Mouse (Mus musculus): ENCODE data around the gene Scamp3. TPM values are rescaled to one million over a fixed set of nuclear protein-coding genes. Genes with fewer than 3 reads are reported as not detected.

The Scamp3 gene
- polyA plus RNA-seq, 1 experiment from 2014 or later, result 153 TPM

DNA sequence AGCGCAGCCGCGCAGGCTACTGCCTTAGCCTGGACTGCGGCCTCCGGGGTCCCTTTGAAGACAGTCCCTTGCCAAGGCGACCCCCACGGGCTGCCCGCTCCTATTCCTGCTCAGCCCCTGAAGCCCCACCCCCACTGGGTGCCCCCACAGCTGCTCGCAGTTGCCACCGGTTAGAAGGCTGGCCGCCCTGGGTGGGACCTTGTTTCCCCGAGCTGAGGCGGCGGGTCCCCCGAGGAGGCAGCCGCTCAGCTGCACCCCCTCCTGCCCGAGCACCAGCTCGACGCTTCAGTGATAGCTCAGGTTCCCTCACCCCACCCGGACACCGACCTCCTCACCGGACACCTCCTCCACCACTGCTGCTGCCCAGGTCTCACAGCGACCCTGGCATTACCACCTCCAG, 9.9 kb downstream of the Scamp3 start:
- Histone ChIP-seq H3K9ac (replicated peaks; ENCODE audit: low read depth, low read length) (no peak overlapping the region), H3K4me3 (ENCODE audit: low read depth, low read length) (no peak overlapping the region), H3K27me3 (ENCODE audit: control insufficient read depth, insufficient read depth, low read length) (no peaks in the 10 kb centered on the region), H3K4me2 (ENCODE audit: low read depth, low read length) (no peak overlapping the region), H3K4me1 (ENCODE audit: control insufficient read depth, insufficient read depth, low read length) (peaks cover 21% of the 10 kb centered on the region), H3K27ac (ENCODE audit: low read depth, low read length) (no peak overlapping the region), H3K9me3 (ENCODE audit: control insufficient read depth, low read length) (no peaks in the 10 kb centered on the region), H3K36me3 (ENCODE audit: control insufficient read depth, insufficient read depth, low read length) (0 out of 2 replicates have a peak, but pooled peaks cover 20% of the 10 kb centered on the region)
- 40% methylated on average over 23 of the region's 23 CpGs for WGBS
- ATAC-seq (ENCODE audit: low read depth), result no peak

DNA sequence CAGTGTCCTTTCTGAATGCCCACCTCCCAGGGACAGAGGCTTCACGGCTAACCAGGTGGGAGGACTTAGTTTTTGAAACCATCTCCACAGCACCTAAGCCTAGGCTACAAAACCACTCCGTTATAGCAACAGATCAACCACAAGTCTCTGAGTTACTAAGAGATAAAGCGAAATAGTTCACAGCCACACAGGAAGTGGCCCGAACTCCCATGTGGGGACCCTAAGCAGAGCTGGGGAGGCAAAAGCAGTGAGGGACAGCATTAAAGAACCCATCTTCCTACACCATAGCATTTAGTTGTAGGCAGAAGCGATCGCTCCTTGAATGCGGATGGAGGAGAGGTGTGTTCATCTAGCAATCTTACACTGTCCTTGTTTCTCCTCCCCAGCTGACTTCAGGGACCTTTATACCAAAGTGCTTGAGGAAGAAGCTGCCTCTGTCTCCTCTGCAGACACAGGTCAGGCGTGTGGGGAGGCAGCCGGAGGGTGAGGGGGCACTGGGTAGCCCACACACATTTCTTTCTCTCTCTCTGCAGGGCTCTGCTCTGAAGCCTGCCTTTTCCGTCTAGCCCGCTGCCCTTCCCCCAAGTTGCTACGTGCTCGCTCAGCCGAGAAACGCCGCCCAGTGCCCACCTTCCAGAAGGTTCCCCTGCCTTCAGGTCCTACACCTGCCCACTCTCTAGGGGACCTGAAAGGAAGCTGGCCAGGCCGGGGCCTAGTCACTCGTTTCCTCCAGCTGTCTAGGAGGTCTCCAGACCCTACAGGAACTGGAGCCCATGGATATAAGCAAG, 10.6 kb downstream of the Scamp3 start:
- no peaks in the 10 kb centered on the region for H3K9me3 ChIP-seq (ENCODE audit: control insufficient read depth, low read length)
- H3K4me2 ChIP-seq (ENCODE audit: low read depth, low read length), result no peak overlapping the region
- H3K27ac ChIP-seq (ENCODE audit: low read depth, low read length), result no peak overlapping the region
- no peak overlapping the region for H3K9ac ChIP-seq (replicated peaks; ENCODE audit: low read depth, low read length)
- 76% methylated on average over 18 of the region's 18 CpGs for WGBS
- peaks cover 17% of the 10 kb centered on the region for H3K4me1 ChIP-seq (ENCODE audit: control insufficient read depth, insufficient read depth, low read length)
- H3K4me3 ChIP-seq (ENCODE audit: low read depth, low read length), result no peak overlapping the region
- no peaks in the 10 kb centered on the region for H3K27me3 ChIP-seq (ENCODE audit: control insufficient read depth, insufficient read depth, low read length)
- H3K36me3 ChIP-seq (ENCODE audit: control insufficient read depth, insufficient read depth, low read length), result 0 out of 2 replicates have a peak, but pooled peaks cover 18% of the 10 kb centered on the region
- ATAC-seq (ENCODE audit: low read depth), result no peak

DNA sequence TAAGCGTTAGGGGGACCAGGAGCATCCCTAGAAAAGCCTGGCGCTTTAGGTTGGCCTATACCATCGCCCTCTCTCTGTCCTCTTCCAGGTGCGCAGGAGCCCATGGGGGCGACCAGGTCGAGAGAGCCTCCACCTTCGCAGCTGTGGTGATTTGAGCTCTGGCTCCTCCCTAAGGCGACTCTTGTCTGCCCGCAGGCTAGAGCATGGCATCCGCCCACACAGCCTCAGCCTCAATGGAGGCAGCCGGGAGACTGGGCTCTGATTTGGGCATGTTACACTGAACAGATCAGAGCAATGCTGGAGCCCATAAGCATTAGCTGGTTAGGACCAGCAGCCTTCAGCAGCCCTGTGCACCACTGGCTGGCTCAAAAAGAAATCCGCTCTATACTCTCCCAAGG, 11.2 kb downstream of the Scamp3 start:
- Histone ChIP-seq H3K4me1 (ENCODE audit: control insufficient read depth, insufficient read depth, low read length) (peaks cover 17% of the 10 kb centered on the region), H3K27ac (ENCODE audit: low read depth, low read length) (no peak overlapping the region), H3K36me3 (ENCODE audit: control insufficient read depth, insufficient read depth, low read length) (0 out of 2 replicates have a peak, but pooled peaks cover 18% of the 10 kb centered on the region), H3K27me3 (ENCODE audit: control insufficient read depth, insufficient read depth, low read length) (no peaks in the 10 kb centered on the region), H3K4me3 (ENCODE audit: low read depth, low read length) (no peak overlapping the region), H3K9ac (replicated peaks; ENCODE audit: low read depth, low read length) (no peak overlapping the region), H3K9me3 (ENCODE audit: control insufficient read depth, low read length) (no peaks in the 10 kb centered on the region), H3K4me2 (ENCODE audit: low read depth, low read length) (no peak overlapping the region)
- no peak for ATAC-seq (ENCODE audit: low read depth)
- WGBS, result 77% methylated on average over 12 of the region's 12 CpGs

DNA sequence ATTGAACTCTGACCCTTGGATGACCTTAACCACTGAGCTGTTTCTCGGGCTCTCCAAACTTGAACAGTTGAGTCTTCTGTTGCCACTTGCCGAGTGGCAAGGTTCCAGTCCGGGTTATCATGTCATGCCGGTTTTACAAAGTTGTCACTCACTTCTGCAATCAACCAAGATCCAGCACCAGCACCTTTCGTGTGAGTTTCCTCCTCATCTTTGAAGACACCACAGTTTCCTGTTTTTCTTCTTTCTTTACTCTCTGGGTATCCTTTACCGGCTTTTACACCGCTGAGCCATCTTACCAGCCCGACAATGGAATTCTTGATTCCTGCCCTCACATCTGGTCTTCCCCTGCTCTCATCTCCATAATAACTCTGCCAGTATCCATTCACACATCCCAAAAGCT, 13.2 kb downstream of the Scamp3 start:
- H3K36me3 ChIP-seq (ENCODE audit: control insufficient read depth, insufficient read depth, low read length), result 0 out of 2 replicates have a peak, but pooled peaks cover 18% of the 10 kb centered on the region
- H3K4me3 ChIP-seq (ENCODE audit: low read depth, low read length), result no peak overlapping the region
- ATAC-seq (ENCODE audit: low read depth), result no peak
- no peak overlapping the region for H3K27ac ChIP-seq (ENCODE audit: low read depth, low read length)
- no peaks in the 10 kb centered on the region for H3K4me1 ChIP-seq (ENCODE audit: control insufficient read depth, insufficient read depth, low read length)
- no peak overlapping the region for H3K9ac ChIP-seq (replicated peaks; ENCODE audit: low read depth, low read length)
- 88% methylated on average over 8 of the region's 8 CpGs for WGBS
- H3K27me3 ChIP-seq (ENCODE audit: control insufficient read depth, insufficient read depth, low read length), result no peaks in the 10 kb centered on the region
- no peak overlapping the region for H3K4me2 ChIP-seq (ENCODE audit: low read depth, low read length)
- no peaks in the 10 kb centered on the region for H3K9me3 ChIP-seq (ENCODE audit: control insufficient read depth, low read length)

DNA sequence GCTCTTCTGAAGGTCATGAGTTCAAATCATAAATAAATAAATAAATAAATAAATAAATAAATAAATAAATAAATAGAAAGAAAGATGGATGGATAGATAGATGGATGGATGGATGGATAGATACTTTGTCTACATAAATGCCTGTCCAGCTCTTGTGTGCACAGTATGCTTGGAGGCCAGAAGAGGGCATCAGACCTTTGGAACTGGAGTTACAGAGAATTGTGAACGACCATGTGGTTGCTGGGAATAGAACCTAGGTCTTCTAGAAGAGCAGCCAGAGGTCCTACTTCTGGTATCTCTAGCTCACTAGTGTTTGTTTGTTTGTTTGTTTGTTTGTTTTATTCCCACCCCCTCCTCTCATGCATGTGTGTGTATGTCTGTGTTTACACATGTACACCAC, 16.1 kb downstream of the Scamp3 start:
- H3K27ac ChIP-seq (ENCODE audit: low read depth, low read length), result no peak overlapping the region
- H3K4me1 ChIP-seq (ENCODE audit: control insufficient read depth, insufficient read depth, low read length), result no peaks in the 10 kb centered on the region
- no peak for ATAC-seq (ENCODE audit: low read depth)
- no peaks in the 10 kb centered on the region for H3K9me3 ChIP-seq (ENCODE audit: control insufficient read depth, low read length)
- no peak overlapping the region for H3K4me2 ChIP-seq (ENCODE audit: low read depth, low read length)
- H3K36me3 ChIP-seq (ENCODE audit: control insufficient read depth, insufficient read depth, low read length), result 0 out of 2 replicates have a peak, but pooled peaks cover 6% of the 10 kb centered on the region
- WGBS, result 79% methylated on average over 1 of the region's 1 CpGs
- no peaks in the 10 kb centered on the region for H3K27me3 ChIP-seq (ENCODE audit: control insufficient read depth, insufficient read depth, low read length)
- no peak overlapping the region for H3K9ac ChIP-seq (replicated peaks; ENCODE audit: low read depth, low read length)
- H3K4me3 ChIP-seq (ENCODE audit: low read depth, low read length), result no peak overlapping the region

DNA sequence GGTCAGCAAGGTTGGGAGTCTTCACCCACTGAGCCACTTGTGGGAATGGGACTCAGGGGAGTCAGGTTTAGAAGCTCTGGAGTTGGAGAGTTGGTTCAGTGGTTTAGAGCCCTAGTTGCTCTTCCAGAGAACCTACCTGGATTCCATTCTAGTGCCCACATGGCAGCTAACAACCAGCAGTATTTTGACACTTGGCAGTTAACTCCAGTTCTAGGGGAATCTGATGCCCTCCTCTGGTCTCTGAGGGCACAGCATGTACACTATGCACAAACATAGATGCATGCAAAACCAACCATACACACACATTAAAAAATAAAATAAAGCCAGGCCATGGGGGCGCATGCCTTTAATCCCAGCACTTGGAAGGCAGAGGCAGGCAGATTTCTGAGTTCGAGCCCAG, 16.6 kb downstream of the Scamp3 start:
- ATAC-seq (ENCODE audit: low read depth), result no peak
- WGBS, result 86% methylated on average over 2 of the region's 2 CpGs
- Histone ChIP-seq H3K4me2 (ENCODE audit: low read depth, low read length) (no peak overlapping the region), H3K4me3 (ENCODE audit: low read depth, low read length) (no peak overlapping the region), H3K4me1 (ENCODE audit: control insufficient read depth, insufficient read depth, low read length) (no peaks in the 10 kb centered on the region), H3K9me3 (ENCODE audit: control insufficient read depth, low read length) (no peaks in the 10 kb centered on the region), H3K27me3 (ENCODE audit: control insufficient read depth, insufficient read depth, low read length) (no peaks in the 10 kb centered on the region), H3K27ac (ENCODE audit: low read depth, low read length) (no peak overlapping the region), H3K9ac (replicated peaks; ENCODE audit: low read depth, low read length) (no peak overlapping the region), H3K36me3 (ENCODE audit: control insufficient read depth, insufficient read depth, low read length) (0 out of 2 replicates have a peak, but pooled peaks cover 1% of the 10 kb centered on the region)

DNA sequence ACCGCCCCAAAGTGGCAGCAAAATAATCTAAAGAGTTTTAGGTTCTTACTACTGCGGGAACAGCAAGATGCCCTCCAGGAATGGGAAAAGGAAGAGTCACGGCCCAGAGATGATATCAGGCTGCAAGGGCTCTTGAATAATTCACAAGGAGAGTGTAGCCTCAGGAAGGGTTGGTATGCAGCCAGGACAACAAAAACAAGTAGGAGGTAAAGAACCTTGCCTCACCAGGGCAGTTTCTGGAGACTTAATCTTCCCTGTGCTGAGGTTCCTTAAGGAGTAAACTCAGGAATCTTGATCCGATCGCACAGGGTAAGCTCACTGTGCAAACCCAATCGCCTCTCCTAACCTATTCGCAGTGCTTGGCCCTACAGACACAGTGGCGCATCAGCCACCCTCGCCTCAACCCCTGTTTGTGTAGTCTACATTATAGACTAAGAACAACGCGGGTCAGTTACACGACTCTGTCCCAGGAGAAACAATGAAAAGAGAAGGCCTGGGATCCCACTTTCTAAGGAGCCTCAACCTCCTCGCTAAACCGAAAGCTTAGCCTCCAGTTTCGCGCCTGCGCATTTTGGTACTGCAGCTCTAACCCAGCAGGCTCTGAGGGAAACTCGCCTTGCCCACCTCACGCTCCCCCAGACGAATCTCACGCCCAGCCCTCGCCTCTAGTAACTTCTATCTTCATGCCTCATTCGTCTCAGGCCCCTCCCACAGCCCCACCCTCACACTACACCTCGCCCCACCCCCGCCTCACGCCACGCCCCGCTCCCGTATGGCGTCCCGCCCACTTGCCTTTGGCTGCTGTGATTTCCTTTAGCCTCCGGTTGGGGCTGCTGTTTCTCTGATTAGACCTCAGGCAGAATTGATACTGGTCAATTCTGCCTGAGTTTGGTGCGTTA, 19.0 kb downstream of the Scamp3 start:
- Histone ChIP-seq H3K4me1 (ENCODE audit: control insufficient read depth, insufficient read depth, low read length) (no peaks in the 10 kb centered on the region), H3K36me3 (ENCODE audit: control insufficient read depth, insufficient read depth, low read length) (no peaks in the 10 kb centered on the region), H3K4me3 (ENCODE audit: low read depth, low read length) (peak overlapping the region; percentile 27), H3K9ac (replicated peaks; ENCODE audit: low read depth, low read length) (peak overlapping the region; percentile 29), H3K27ac (ENCODE audit: low read depth, low read length) (peak overlapping the region; percentile 56), H3K4me2 (ENCODE audit: low read depth, low read length) (peak overlapping the region; percentile 45), H3K27me3 (ENCODE audit: control insufficient read depth, insufficient read depth, low read length) (no peaks in the 10 kb centered on the region), H3K9me3 (ENCODE audit: control insufficient read depth, low read length) (no peaks in the 10 kb centered on the region)
- peak; percentile 94 for ATAC-seq (ENCODE audit: low read depth)
- WGBS, result 9% methylated on average over 33 of the region's 33 CpGs

DNA sequence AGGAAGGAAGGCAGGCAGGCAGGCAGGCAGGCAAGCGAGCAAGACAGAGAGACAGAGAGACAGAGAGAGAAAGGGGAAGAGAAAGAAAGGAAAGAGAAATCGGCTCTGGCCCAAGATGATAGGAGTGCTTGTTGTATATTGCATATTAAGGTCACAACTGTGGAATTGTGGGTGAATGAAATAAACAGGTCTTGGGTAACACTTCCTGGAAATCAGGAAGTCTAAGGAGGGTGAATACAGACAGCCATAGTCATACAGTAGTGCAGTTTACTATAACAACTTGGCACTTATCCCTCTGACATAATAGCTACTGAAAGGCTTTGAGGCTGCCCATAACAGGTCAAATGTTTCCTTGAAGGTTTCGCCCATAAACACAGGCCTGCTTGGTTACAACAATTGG, 22.6 kb downstream of the Scamp3 start:
- WGBS, result 84% methylated on average over 3 of the region's 3 CpGs

More for the DNA sequence above, 22.6 kb downstream of the Scamp3 start:
- no peaks in the 10 kb centered on the region for H3K9me3 ChIP-seq (ENCODE audit: control insufficient read depth, low read length)
- no peak overlapping the region for H3K4me2 ChIP-seq (ENCODE audit: low read depth, low read length)
- no peaks in the 10 kb centered on the region for H3K27me3 ChIP-seq (ENCODE audit: control insufficient read depth, insufficient read depth, low read length)
- H3K36me3 ChIP-seq (ENCODE audit: control insufficient read depth, insufficient read depth, low read length), result peaks cover 10% of the 10 kb centered on the region
- H3K4me3 ChIP-seq (ENCODE audit: low read depth, low read length), result no peak overlapping the region
- no peak overlapping the region for H3K27ac ChIP-seq (ENCODE audit: low read depth, low read length)
- ATAC-seq (ENCODE audit: low read depth), result no peak
- H3K9ac ChIP-seq (replicated peaks; ENCODE audit: low read depth, low read length), result no peak overlapping the region
- peaks cover 5% of the 10 kb centered on the region; the same call in 1 of the 2 replicates for H3K4me1 ChIP-seq (ENCODE audit: control insufficient read depth, insufficient read depth, low read length)

Measured in neural tube, embryonic 14.5 days (tissue).